Mouse (Mus musculus): ENCODE measurements at regions not wholly inside any gene's neighbourhood (a gene's known extent, or its start where the extent isn't known, plus 50 kb on each side); places are given as distances from the start of the nearest gene placed in this dataset.

DNA sequence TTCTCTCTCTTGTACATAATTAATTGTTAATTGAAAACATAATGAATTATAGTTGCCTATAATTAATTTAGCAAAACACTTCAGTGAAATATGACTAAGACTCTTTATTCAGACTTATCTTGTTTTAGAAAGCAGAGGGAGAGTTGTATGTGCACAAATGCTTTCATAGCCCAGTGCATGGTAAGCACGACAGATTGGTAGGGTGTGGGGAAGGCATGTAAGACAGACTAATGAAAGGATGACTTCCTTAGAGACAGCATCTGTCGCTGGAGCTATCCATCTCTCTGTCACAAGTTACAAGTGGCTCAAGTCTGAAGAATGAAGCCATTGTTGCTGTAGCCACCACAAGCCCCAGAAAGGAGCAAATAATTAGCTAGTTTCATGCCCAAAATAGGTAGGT is 376.9 kb downstream of the 4930474N05Rik start:
- Histone ChIP-seq H3K4me3 (no peak overlapping the region), H3K4me2 (replicated peaks) (no peak overlapping the region), H3K4me1 (no peaks in the 10 kb centered on the region), H3K36me3 (no peaks in the 10 kb centered on the region), H3K9me3 (no peaks in the 10 kb centered on the region), H3K27ac (replicated peaks) (no peak overlapping the region), H3K27me3 (no peaks in the 10 kb centered on the region), H3K9ac (replicated peaks) (no peak overlapping the region)
- ATAC-seq (ENCODE audit: low FRiP score, low read depth), result no peak
- 64% methylated on average over 2 of the region's 2 CpGs for WGBS

DNA sequence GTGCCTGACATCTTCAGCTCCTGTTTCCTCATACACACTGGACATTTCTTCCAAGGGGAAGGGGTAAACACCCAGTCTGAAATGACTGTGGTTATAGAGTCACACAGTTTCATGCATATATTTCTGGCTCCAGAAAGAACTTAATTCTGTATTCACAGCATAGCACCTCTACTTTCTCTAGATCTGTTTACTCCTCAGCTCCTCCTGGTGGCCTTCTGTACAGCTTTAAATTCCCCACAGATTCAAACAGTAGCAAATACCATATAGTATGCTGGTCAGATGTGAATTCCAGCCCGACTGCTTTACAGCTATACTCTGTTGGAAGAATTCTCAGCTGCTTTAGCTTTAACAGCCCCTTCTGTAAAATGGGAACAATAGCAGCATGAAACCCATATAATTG is 375.6 kb downstream of the 4930474N05Rik start:
- 76% methylated on average over 1 of the region's 1 CpGs for WGBS
- H3K9me3 ChIP-seq, result no peaks in the 10 kb centered on the region
- no peaks in the 10 kb centered on the region for H3K36me3 ChIP-seq
- H3K9ac ChIP-seq (replicated peaks), result no peak overlapping the region
- H3K4me3 ChIP-seq, result no peak overlapping the region
- no peaks in the 10 kb centered on the region for H3K4me1 ChIP-seq
- ATAC-seq (ENCODE audit: low FRiP score, low read depth), result no peak
- H3K27ac ChIP-seq (replicated peaks), result no peak overlapping the region
- no peaks in the 10 kb centered on the region for H3K27me3 ChIP-seq
- H3K4me2 ChIP-seq (replicated peaks), result no peak overlapping the region

- no peaks in the 10 kb centered on the region for H3K4me1 ChIP-seq
- no peak overlapping the region for H3K4me3 ChIP-seq
- H3K9me3 ChIP-seq, result no peaks in the 10 kb centered on the region
- ATAC-seq (ENCODE audit: low FRiP score, low read depth), result no peak
- no peaks in the 10 kb centered on the region for H3K36me3 ChIP-seq
- H3K27ac ChIP-seq (replicated peaks), result no peak overlapping the region
- H3K4me2 ChIP-seq (replicated peaks), result no peak overlapping the region
- no peaks in the 10 kb centered on the region for H3K27me3 ChIP-seq
- no peak overlapping the region for H3K9ac ChIP-seq (replicated peaks)
- WGBS, result 74% methylated on average over 1 of the region's 1 CpGs
Measured at GRCm38 (mm10) chr14:36453049-36453448, 358.3 kb downstream of the 4930474N05Rik start.

DNA sequence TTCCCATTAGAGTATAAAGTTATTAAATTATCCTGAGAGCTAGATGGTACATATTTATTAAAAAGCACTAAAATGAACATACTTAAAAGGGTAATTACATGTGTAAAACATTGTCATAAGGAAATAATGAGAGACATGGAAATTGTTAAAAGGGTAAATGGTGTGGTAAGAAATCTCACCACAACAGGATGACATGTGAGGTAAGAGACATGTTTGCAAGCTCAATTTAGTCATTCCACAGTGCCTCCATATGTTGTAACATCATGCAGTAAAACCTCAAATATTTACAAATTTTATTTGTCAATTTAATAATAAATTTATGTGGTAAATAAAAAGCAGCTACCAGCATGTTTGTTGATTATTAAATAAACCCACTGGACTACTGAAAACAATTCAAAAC is 355.4 kb downstream of the 4930474N05Rik start:
- Histone ChIP-seq H3K9ac (replicated peaks) (no peak overlapping the region), H3K4me2 (replicated peaks) (no peak overlapping the region), H3K9me3 (no peaks in the 10 kb centered on the region), H3K4me3 (no peak overlapping the region), H3K27me3 (no peaks in the 10 kb centered on the region), H3K27ac (replicated peaks) (no peak overlapping the region), H3K36me3 (no peaks in the 10 kb centered on the region), H3K4me1 (no peaks in the 10 kb centered on the region)
- no peak for ATAC-seq (ENCODE audit: low FRiP score, low read depth)

- WGBS, result 24% methylated on average over 3 of the region's 3 CpGs
- Histone ChIP-seq H3K36me3 (no peaks in the 10 kb centered on the region), H3K4me1 (peaks cover 6% of the 10 kb centered on the region; the same call in 1 of the 2 replicates), H3K27me3 (no peaks in the 10 kb centered on the region), H3K27ac (replicated peaks) (no peak overlapping the region), H3K4me2 (replicated peaks) (no peak overlapping the region), H3K9ac (replicated peaks) (no peak overlapping the region), H3K4me3 (no peak overlapping the region), H3K9me3 (no peaks in the 10 kb centered on the region)
- ATAC-seq (ENCODE audit: low FRiP score, low read depth), result 0 out of 2 replicates have a peak, but pooled peaks have one; percentile 63
Measured at GRCm38 (mm10) chr14:36414656-36415273, 320.0 kb downstream of the 4930474N05Rik start.

GRCm38 (mm10) chr14:36414180-36414579 is 319.5 kb downstream of the 4930474N05Rik start:
- Histone ChIP-seq H3K36me3 (no peaks in the 10 kb centered on the region), H3K4me2 (replicated peaks) (no peak overlapping the region), H3K4me3 (no peak overlapping the region), H3K27me3 (no peaks in the 10 kb centered on the region), H3K9me3 (no peaks in the 10 kb centered on the region), H3K4me1 (peaks cover 6% of the 10 kb centered on the region; the same call in 1 of the 2 replicates), H3K27ac (replicated peaks) (no peak overlapping the region), H3K9ac (replicated peaks) (no peak overlapping the region)
- 64% methylated on average over 1 of the region's 1 CpGs for WGBS
- no peak for ATAC-seq (ENCODE audit: low FRiP score, low read depth)
